Mouse (Mus musculus) stomach, postnatal 0 days (tissue): Measurements from ENCODE around the gene Ogg1. TPM values are rescaled to one million over a fixed set of nuclear protein-coding genes. Genes with fewer than 3 reads are reported as not detected.
A peak's percentile ranks its signal among the peaks of the same experiment; 100 is the strongest.

Experiments used
- ATAC-seq: fragments of 200-750 bp; cut with Nextera tagmentation; 2 replicates; pipeline ENCODE4 v1.8.0; 2017; ENCODE audit not compliant: low FRiP score, low TSS enrichment
- DNase-seq: peaks from one replicate; pipeline ENCODE4 v3.0.0-alpha.2; 2016; ENCODE audit warnings: low spot score
- H3K27ac ChIP-seq: fragments of 300-500 bp; sonication (generic); replicated peaks from 2 replicates; pipeline ENCODE4 v1.5.1; 2014; ENCODE audit warnings: mild to moderate bottlenecking, control low read depth
- H3K27me3 ChIP-seq: fragments of 300-500 bp; sonication (generic); 2 replicates; pipeline ENCODE4 v1.6.1; 2014; ENCODE audit warnings: low read length; ENCODE audit not compliant: control insufficient read depth, insufficient read depth
- H3K36me3 ChIP-seq: fragments of 300-500 bp; sonication (generic); 2 replicates; pipeline ENCODE4 v1.6.1; 2014; ENCODE audit warnings: low read length, mixed read lengths; ENCODE audit not compliant: control insufficient read depth, insufficient read depth
- H3K4me1 ChIP-seq: fragments of 300-500 bp; sonication (generic); replicated peaks from 2 replicates; pipeline ENCODE4 v1.6.1; 2014; ENCODE audit warnings: antibody characterized with exemption; ENCODE audit not compliant: control insufficient read depth, insufficient read depth
- H3K4me2 ChIP-seq: fragments of 300-500 bp; sonication (generic); replicated peaks from 2 replicates; pipeline ENCODE4 v1.6.1; 2014; ENCODE audit warnings: low read depth, mild to moderate bottlenecking, control low read depth, moderate library complexity
- H3K4me3 ChIP-seq: fragments of 300-500 bp; sonication (generic); 2 replicates; pipeline ENCODE4 v1.5.1; 2014; ENCODE audit warnings: low read depth, low read length, control low read depth
- H3K9ac ChIP-seq: fragments of 300-500 bp; sonication (generic); 2 replicates; pipeline ENCODE4 v1.6.1; 2014; ENCODE audit warnings: mild to moderate bottlenecking, low read length, control low read depth, mixed read lengths
- H3K9me3 ChIP-seq: fragments of 300-500 bp; sonication (generic); 2 replicates; pipeline ENCODE4 v1.6.1; 2016; ENCODE audit warnings: low read length; ENCODE audit not compliant: control insufficient read depth
- CTCF ChIP-seq: IDR thresholded peaks from 2 replicates; pipeline ENCODE4 v1.5.1; 2016; ENCODE audit warnings: antibody characterized with exemption, low read depth, mild to moderate bottlenecking, moderate library complexity
- EP300 ChIP-seq: optimal IDR thresholded peaks from 2 replicates; pipeline ENCODE3; 2016; ENCODE audit warnings: antibody characterized with exemption
- WGBS: fragments of 180-500 bp; shearing (Covaris S2); extraction: QIAGEN DNeasy Blood & Tissue Kit; methylation state at CpG from one replicate; pipeline ENCODE4 v1.1.7; 2014; 5-methylcytosine and 5-hydroxymethylcytosine counted together
- polyA plus RNA-seq: library from polyadenylated mRNA; unstranded; fragments of >200 nt; fragmentation: Nextera tagmentation; extraction: Ambion mirVana; gene quantifications from 2 replicates; pipeline ENCODE4 v1.2.1, GENCODE M21; 2015

The Ogg1 gene
- polyA plus RNA-seq, 1 experiment from 2014 or later, result 6.8 TPM

GRCm38 (mm10) chr6:113284931-113285330, 41.8 kb upstream of the Ogg1 start:
- Histone ChIP-seq H3K27me3 (peaks cover 8% of the 10 kb centered on the region; the same call in 1 of the 2 replicates), H3K9me3 (no peaks in the 10 kb centered on the region), H3K9ac (no peak overlapping the region), H3K4me1 (no peaks in the 10 kb centered on the region), H3K36me3 (peaks cover 3% of the 10 kb centered on the region; the same call in 1 of the 2 replicates), H3K4me3 (no peak overlapping the region), H3K4me2 (no peak overlapping the region), H3K27ac (no peak overlapping the region)
- TF ChIP-seq EP300, result no peak
- no peak for TF ChIP-seq CTCF
- ATAC-seq, result no peak
- 75% methylated on average over 3 of the region's 3 CpGs for WGBS
- DNase-seq, result no peak

- DNase-seq, result no peak
- WGBS, result 53% methylated on average over 1 of the region's 1 CpGs
- Histone ChIP-seq H3K27me3 (peaks cover 8% of the 10 kb centered on the region; the same call in 1 of the 2 replicates), H3K4me2 (no peak overlapping the region), H3K4me3 (no peak overlapping the region), H3K27ac (no peak overlapping the region), H3K36me3 (no peaks in the 10 kb centered on the region), H3K4me1 (no peaks in the 10 kb centered on the region), H3K9me3 (no peaks in the 10 kb centered on the region), H3K9ac (no peak overlapping the region)
- no peak for ATAC-seq
- TF ChIP-seq CTCF (no peak), EP300 (no peak)
Observed at GRCm38 (mm10) chr6:113286316-113286715, 40.5 kb upstream of the Ogg1 start.

GRCm38 (mm10) chr6:113287236-113287635, 39.5 kb upstream of the Ogg1 start:
- Histone ChIP-seq H3K4me1 (no peaks in the 10 kb centered on the region), H3K27ac (no peak overlapping the region), H3K9ac (no peak overlapping the region), H3K36me3 (no peaks in the 10 kb centered on the region), H3K4me2 (no peak overlapping the region), H3K27me3 (peaks cover 6% of the 10 kb centered on the region; the same call in 1 of the 2 replicates), H3K4me3 (no peak overlapping the region), H3K9me3 (no peaks in the 10 kb centered on the region)
- ATAC-seq (no peak), DNase-seq (no peak)
- WGBS, result 64% methylated on average over 4 of the region's 4 CpGs
- TF ChIP-seq EP300 (no peak), CTCF (no peak)

- H3K27ac ChIP-seq, result no peak overlapping the region
- H3K27me3 ChIP-seq, result no peaks in the 10 kb centered on the region
- H3K4me2 ChIP-seq, result no peak overlapping the region
- no peak overlapping the region for H3K4me3 ChIP-seq
- H3K9me3 ChIP-seq, result no peaks in the 10 kb centered on the region
- no peak for ATAC-seq
- H3K4me1 ChIP-seq, result no peaks in the 10 kb centered on the region
- no peak overlapping the region for H3K9ac ChIP-seq
- WGBS, result 89% methylated on average over 15 of the region's 15 CpGs
- H3K36me3 ChIP-seq, result no peaks in the 10 kb centered on the region
- DNase-seq, result no peak
- TF ChIP-seq EP300 (no peak), CTCF (no peak)
Observed at GRCm38 (mm10) chr6:113289346-113289745, 37.4 kb upstream of the Ogg1 start.

- no peaks in the 10 kb centered on the region for H3K36me3 ChIP-seq
- H3K9me3 ChIP-seq, result no peaks in the 10 kb centered on the region
- no peak overlapping the region for H3K4me2 ChIP-seq
- H3K4me1 ChIP-seq, result no peaks in the 10 kb centered on the region
- no peaks in the 10 kb centered on the region for H3K27me3 ChIP-seq
- no peak overlapping the region for H3K9ac ChIP-seq
- no peak for ATAC-seq
- TF ChIP-seq CTCF, result no peak
- TF ChIP-seq EP300, result no peak
- no peak overlapping the region for H3K27ac ChIP-seq
- DNase-seq, result no peak
- 63% methylated on average over 6 of the region's 6 CpGs for WGBS
- no peak overlapping the region for H3K4me3 ChIP-seq
Observed at GRCm38 (mm10) chr6:113290346-113290745, 36.4 kb upstream of the Ogg1 start.

GRCm38 (mm10) chr6:113292938-113293337, 33.8 kb upstream of the Ogg1 start:
- 57% methylated on average over 5 of the region's 5 CpGs for WGBS
- no peak overlapping the region for H3K4me2 ChIP-seq
- no peak overlapping the region for H3K4me3 ChIP-seq
- no peaks in the 10 kb centered on the region for H3K9me3 ChIP-seq
- peak; percentile 42 for DNase-seq
- ATAC-seq, result peak; percentile 85
- no peak overlapping the region for H3K9ac ChIP-seq
- no peaks in the 10 kb centered on the region for H3K36me3 ChIP-seq
- H3K27ac ChIP-seq, result no peak overlapping the region
- no peaks in the 10 kb centered on the region for H3K4me1 ChIP-seq
- H3K27me3 ChIP-seq, result no peaks in the 10 kb centered on the region
- TF ChIP-seq EP300, result no peak
- TF ChIP-seq CTCF, result no peak
